Mouse (Mus musculus) CH12.LX (cell line): ENCODE data around the gene Chchd4. TPM values are rescaled to one million over a fixed set of nuclear protein-coding genes. Genes with fewer than 3 reads are reported as not detected.

ENCODE experiments used
- DNase-seq: peaks from one replicate; pipeline ENCODE4 v3.0.0-alpha.2; 2013; ENCODE audit errors: extremely low read depth
- H3K27ac ChIP-seq: 2 replicates; pipeline ENCODE4 v1.5.1; 2012; ENCODE audit warnings: low read depth, mild to moderate bottlenecking, control low read depth, moderate library complexity; ENCODE audit not compliant: insufficient read depth
- H3K27me3 ChIP-seq: replicated peaks from 2 replicates; pipeline ENCODE3; 2012; ENCODE audit warnings: inconsistent platforms
- H3K36me3 ChIP-seq, 2 experiments: replicated peaks in 1 of 2; 2 replicates each; pipeline versions ENCODE3 to v1.6.1; 2012; ENCODE audit warnings: inconsistent platforms in 1 of 2, low read length in 1 of 2, mild to moderate bottlenecking in 1 of 2, mixed read lengths in 1 of 2, moderate library complexity in 1 of 2; ENCODE audit not compliant: control insufficient read depth in 1 of 2, insufficient read depth in 1 of 2
- H3K4me1 ChIP-seq, 2 experiments: 2 replicates each; pipeline ENCODE4 v1.6.1; 2012; ENCODE audit warnings: inconsistent platforms in 1 of 2, moderate library complexity in 1 of 2; ENCODE audit not compliant: insufficient read depth in 2 of 2, control insufficient read depth in 1 of 2
- H3K4me2 ChIP-seq: 2 replicates; pipeline ENCODE4 v1.6.1; 2012; ENCODE audit warnings: low read depth, mild to moderate bottlenecking, control low read depth; ENCODE audit not compliant: poor library complexity, insufficient read depth, severe bottlenecking
- H3K4me3 ChIP-seq, 3 experiments: fragments of 150-350 bp in 1 of 3; sonication (generic) in 1 of 3; replicated peaks in 1 of 3; 2 replicates each; pipeline versions ENCODE3 to v1.5.1; 2011 to 2012; ENCODE audit warnings: low read depth in 2 of 3, low read length in 2 of 3, mild to moderate bottlenecking in 2 of 3, moderate library complexity in 2 of 3, control low read depth in 1 of 3, improper control_type of control experiment in 1 of 3, inconsistent platforms in 1 of 3, mixed read lengths in 1 of 3; ENCODE audit not compliant: poor library complexity in 1 of 3
- H3K79me2 ChIP-seq: replicated peaks from 2 replicates; pipeline ENCODE4 v1.6.1; 2012; ENCODE audit warnings: mild to moderate bottlenecking, moderate library complexity; ENCODE audit not compliant: control insufficient read depth, poor library complexity, insufficient read depth, severe bottlenecking; ENCODE audit errors: extremely low read depth
- H3K9ac ChIP-seq: 2 replicates; pipeline ENCODE4 v1.6.1; 2012; ENCODE audit warnings: low read depth, mild to moderate bottlenecking, control low read depth, moderate library complexity; ENCODE audit not compliant: insufficient read depth
- H3K9me3 ChIP-seq: replicated peaks from 2 replicates; pipeline ENCODE3; 2012; ENCODE audit warnings: low read length, inconsistent platforms, mixed read lengths
- BHLHE40 ChIP-seq: IDR thresholded peaks from 2 replicates; pipeline ENCODE4 v1.6.1; 2011; ENCODE audit warnings: mild to moderate bottlenecking, low read depth, low read length, improper control_type of control experiment
- CHD1 ChIP-seq: IDR thresholded peaks from 2 replicates; pipeline ENCODE4 v1.6.1; 2012; ENCODE audit warnings: low read depth, low read length, improper control_type of control experiment, inconsistent platforms
- CHD2 ChIP-seq: IDR thresholded peaks from 2 replicates; pipeline ENCODE4 v1.6.1; 2011; ENCODE audit warnings: low read length, improper control_type of control experiment
- EP300 ChIP-seq: IDR thresholded peaks from 2 replicates; pipeline ENCODE4 v1.6.1; 2011; ENCODE audit warnings: low read length, improper control_type of control experiment
- IRF4 ChIP-seq: IDR thresholded peaks from 2 replicates; pipeline ENCODE4 v1.6.1; 2014; ENCODE audit warnings: low read depth, mild to moderate bottlenecking, inconsistent platforms, low read length, improper control_type of control experiment
- JUND ChIP-seq: conservative IDR thresholded peaks from 2 replicates; pipeline ENCODE4 v1.6.1; 2011; ENCODE audit warnings: low read depth, low read length, improper control_type of control experiment
- KAT2A ChIP-seq: IDR thresholded peaks from 2 replicates; pipeline ENCODE4 v1.6.1; 2012; ENCODE audit warnings: low read length, improper control_type of control experiment, inconsistent platforms; ENCODE audit not compliant: insufficient replicate concordance
- MAFK ChIP-seq: IDR thresholded peaks from 2 replicates; pipeline ENCODE4 v1.6.1; 2011; ENCODE audit warnings: low read length, improper control_type of control experiment; ENCODE audit not compliant: insufficient replicate concordance
- MAX ChIP-seq: IDR thresholded peaks from 2 replicates; pipeline ENCODE4 v1.6.1; 2011; ENCODE audit warnings: low read length, improper control_type of control experiment
- MEF2A ChIP-seq: IDR thresholded peaks from 2 replicates; pipeline ENCODE4 v1.6.1; 2014; ENCODE audit warnings: low read depth, mild to moderate bottlenecking, inconsistent platforms, low read length, improper control_type of control experiment, borderline replicate concordance
- MXI1 ChIP-seq: IDR thresholded peaks from 2 replicates; pipeline ENCODE4 v1.6.1; 2011; ENCODE audit warnings: mild to moderate bottlenecking, low read depth, low read length, improper control_type of control experiment
- POLR2A ChIP-seq: IDR thresholded peaks from 2 replicates; pipeline ENCODE4 v1.6.1; 2011; ENCODE audit warnings: low read depth, mild to moderate bottlenecking, improper control_type of control experiment, low read length
- RCOR1 ChIP-seq: conservative IDR thresholded peaks from 2 replicates; pipeline ENCODE4 v1.6.1; 2012; ENCODE audit warnings: low read depth, mild to moderate bottlenecking, inconsistent platforms, low read length, improper control_type of control experiment
- SIN3A ChIP-seq: IDR thresholded peaks from 2 replicates; pipeline ENCODE4 v1.6.1; 2012; ENCODE audit warnings: low read length, improper control_type of control experiment, inconsistent platforms
- TBP ChIP-seq: conservative IDR thresholded peaks from 2 replicates; pipeline ENCODE4 v1.6.1; 2011; ENCODE audit warnings: low read depth, low read length, improper control_type of control experiment
- UBTF ChIP-seq: IDR thresholded peaks from 2 replicates; pipeline ENCODE4 v1.6.1; 2012; ENCODE audit warnings: low read depth, mild to moderate bottlenecking, inconsistent platforms, low read length, improper control_type of control experiment, moderate library complexity
- USF2 ChIP-seq: conservative IDR thresholded peaks from 2 replicates; pipeline ENCODE4 v1.6.1; 2011; ENCODE audit warnings: low read depth, low read length, improper control_type of control experiment
- ZC3H11A ChIP-seq: IDR thresholded peaks from 2 replicates; pipeline ENCODE4 v1.6.1; 2012; ENCODE audit warnings: low read depth, mild to moderate bottlenecking, inconsistent platforms, low read length, improper control_type of control experiment
- ZKSCAN1 ChIP-seq: IDR thresholded peaks from 2 replicates; pipeline ENCODE4 v1.6.1; 2012; ENCODE audit warnings: low read depth, inconsistent platforms, low read length, improper control_type of control experiment, borderline replicate concordance
- ZNF384 ChIP-seq: IDR thresholded peaks from 2 replicates; pipeline ENCODE4 v1.6.1; 2012; ENCODE audit warnings: low read depth, low read length, improper control_type of control experiment, inconsistent platforms
- dilution Hi-C: fragments of 300-500 bp; cut with MboI; formaldehyde crosslinking; loops from 2 replicates; pipeline ENCODE4 v1.14.3; 2020; ENCODE audit warnings: low sequenced_read_pairs; ENCODE audit not compliant: extremely low pct_unique_long_range_greater_than_20kb, extremely low pct_ligation_motif_present
- in situ Hi-C: fragments of 300-500 bp; cut with MboI; formaldehyde crosslinking; loops from 3 replicates; pipeline ENCODE4 v1.14.3; 2019; ENCODE audit warnings: low sequenced_read_pairs, low pct_ligation_motif_present, low pct_unique_long_range_greater_than_20kb, mixed read lengths
- polyA plus RNA-seq: library from polyadenylated mRNA; unstranded; fragments of >175 nt; gene quantifications from 2 replicates; pipeline ENCODE4 v1.2.1, GENCODE M21; 2012; ENCODE audit warnings: low read depth; ENCODE audit not compliant: insufficient read length
- total RNA-seq, 2 experiments: library from RNA; depleted of rRNA; stranded (reverse); fragments of 300-350 nt in 1 of 2; fragments of >200 nt in 1 of 2; gene quantifications; 2 replicates each; pipeline ENCODE4 v1.2.3; 2012 to 2014

Gene Chchd4
- total and polyA plus RNA-seq, 3 experiments: 30.1 to 49.7 (median 41.4) TPM

DNA sequence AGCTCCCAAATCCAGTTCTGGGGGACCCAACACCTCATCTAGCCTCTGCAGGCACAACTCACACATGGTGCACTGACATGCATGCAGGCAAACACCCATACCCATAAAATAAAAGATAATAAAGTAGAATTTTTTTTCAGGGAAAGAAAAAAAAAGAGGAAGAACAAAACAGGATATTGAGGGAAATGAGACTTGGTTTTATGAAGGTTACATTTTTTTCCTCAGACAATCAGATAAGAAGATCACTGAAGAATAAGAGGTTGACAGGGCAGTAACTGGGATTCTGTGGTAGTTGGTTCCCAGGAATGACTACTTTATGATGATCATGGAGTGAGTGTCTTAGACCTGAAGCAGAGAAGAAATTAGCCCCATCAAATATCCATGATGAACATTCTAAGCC, 40.8 kb upstream of the Chchd4 start:
- no peak for DNase-seq
- H3K9ac ChIP-seq: no peak overlapping the region
- no peaks in the 10 kb centered on the region for H3K9me3 ChIP-seq
- H3K4me1 ChIP-seq: peaks cover 0 to 25% of the 10 kb centered on the region in 2 experiments; a peak in 2 of 4 replicates
- H3K4me2 ChIP-seq: no peak overlapping the region
- peaks cover 13% of the 10 kb centered on the region for H3K79me2 ChIP-seq
- H3K27me3 ChIP-seq: no peaks in the 10 kb centered on the region
- dilution Hi-C loops (no loop called here), in situ Hi-C loops (no loop called here)
- no peak for TF ChIP-seq MAX
- no peak overlapping the region for H3K4me3 ChIP-seq
- peaks cover 13 to 36% of the 10 kb centered on the region in 2 experiments for H3K36me3 ChIP-seq
- no peak overlapping the region for H3K27ac ChIP-seq

- no peak overlapping the region for H3K4me2 ChIP-seq
- no peak for DNase-seq
- H3K9ac ChIP-seq: no peak overlapping the region
- peaks cover 25 to 54% of the 10 kb centered on the region in 2 experiments for H3K36me3 ChIP-seq
- TF ChIP-seq EP300 (no peak), KAT2A (no peak), MAFK (no peak), JUND (no peak), USF2 (no peak), CHD1 (no peak), TBP (no peak), BHLHE40 (no peak), ZKSCAN1 (no peak), RCOR1 (no peak), MXI1 (no peak), IRF4 (no peak), ZC3H11A (no peak), MAX (no peak), MEF2A (no peak), CHD2 (no peak), ZNF384 (no peak), POLR2A (no peak), SIN3A (no peak), UBTF (no peak)
- TF ChIP-seq, all 38 proteins: peak for 0
- dilution Hi-C loops: no loop called here
- H3K27me3 ChIP-seq: no peaks in the 10 kb centered on the region
- H3K9me3 ChIP-seq: no peaks in the 10 kb centered on the region
- in situ Hi-C loops: no loop called here
- H3K79me2 ChIP-seq: no peaks in the 10 kb centered on the region
- H3K4me1 ChIP-seq: peaks cover 0 to 5% of the 10 kb centered on the region in 2 experiments; a peak in 1 of 4 replicates
- no peak overlapping the region for H3K4me3 ChIP-seq
- no peak overlapping the region for H3K27ac ChIP-seq
Observed at GRCm38 (mm10) chr6:91510211-91510610, 36.9 kb upstream of the Chchd4 start.
